Mouse (Mus musculus) v-Abl transformed pro-B cells (cell line): ENCODE results near the gene Dot1l.

Experiments
- in situ Hi-C, 2 experiments: fragments of 400-800 bp; cut with MboI; formaldehyde crosslinking; loops; one replicate each; pipeline ENCODE4 v1.15.1; 2025; ENCODE audit not compliant: unreplicated experiment in 2 of 2

Dot1l gene

DNA sequence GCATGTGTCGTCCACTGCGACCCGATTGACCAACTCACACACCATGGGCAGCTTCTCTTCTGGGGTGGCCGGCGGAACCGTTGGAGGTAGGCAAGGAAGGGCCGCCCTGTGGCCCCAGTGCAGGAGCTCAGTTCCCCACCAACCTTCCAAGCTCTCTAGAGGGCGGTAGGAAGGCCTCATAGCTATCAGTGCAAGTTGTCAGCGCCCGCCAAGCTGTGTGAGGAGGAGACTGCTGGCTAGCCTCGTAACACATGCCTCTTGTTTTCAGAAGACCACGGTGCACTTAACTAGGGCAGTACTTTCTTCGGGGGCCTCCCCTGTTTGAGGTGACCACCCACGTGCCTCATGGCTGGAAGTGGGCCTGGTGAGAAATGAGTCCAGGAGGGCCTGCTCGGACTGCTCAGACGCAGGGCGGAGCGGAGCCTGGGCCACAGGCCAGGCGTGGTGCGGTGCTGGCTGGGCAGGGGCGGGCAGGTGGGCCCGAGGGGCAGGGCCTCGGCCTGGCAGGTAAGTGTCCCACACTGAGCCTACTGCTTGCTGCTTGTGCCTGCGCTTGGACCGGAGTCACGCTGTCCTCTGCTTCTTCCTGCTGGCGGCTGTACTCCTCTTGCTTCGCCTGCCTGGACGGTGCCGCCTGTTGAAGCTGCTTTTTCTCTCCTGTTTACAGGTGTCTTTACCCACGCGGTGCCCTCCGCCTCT, 36.6 kb downstream of the Dot1l start:
- in situ Hi-C loops, result no loop called here

DNA sequence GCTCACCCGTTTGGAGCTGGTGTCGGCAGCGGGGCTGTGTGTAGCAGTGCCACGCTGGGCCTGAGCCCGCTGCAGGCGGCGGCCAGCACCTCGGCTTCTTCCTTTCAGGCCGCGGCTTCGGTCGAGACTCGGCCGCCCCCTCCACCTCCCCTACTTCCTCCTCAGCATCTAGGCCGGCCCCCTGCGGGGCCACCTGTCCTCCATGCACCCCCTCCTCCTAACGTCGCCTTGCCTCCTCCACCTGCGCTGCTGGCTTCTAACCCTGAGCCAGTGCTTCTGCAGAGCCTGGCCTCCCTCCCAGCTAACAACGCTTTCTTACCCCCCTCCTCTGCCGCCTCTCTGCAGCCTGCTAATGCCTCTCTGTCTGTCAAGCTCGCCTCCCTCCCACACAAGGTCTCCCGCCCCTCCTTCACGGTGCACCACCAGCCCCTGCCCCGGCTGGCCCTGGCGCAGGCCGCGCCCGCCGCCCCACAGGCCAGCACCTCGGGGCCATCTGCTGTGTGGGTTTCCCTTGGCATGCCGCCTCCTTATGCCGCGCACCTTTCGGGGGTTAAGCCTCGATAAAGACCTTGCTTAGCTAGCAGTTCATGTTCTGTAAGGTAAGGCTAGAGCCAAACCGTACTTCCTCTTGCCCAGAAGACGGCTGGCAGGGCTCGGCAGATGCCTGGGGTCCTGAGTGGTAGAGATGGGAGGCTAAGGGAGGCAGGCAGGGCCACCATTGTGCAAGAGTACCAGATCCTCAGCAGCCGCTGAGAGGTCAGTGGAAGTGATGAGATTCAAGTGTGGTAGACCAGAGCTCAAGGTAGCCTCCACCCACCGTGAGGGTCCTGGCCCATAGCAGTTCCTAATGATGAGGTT, 37.4 kb downstream of the Dot1l start:
- in situ Hi-C loops, result no loop called here

DNA sequence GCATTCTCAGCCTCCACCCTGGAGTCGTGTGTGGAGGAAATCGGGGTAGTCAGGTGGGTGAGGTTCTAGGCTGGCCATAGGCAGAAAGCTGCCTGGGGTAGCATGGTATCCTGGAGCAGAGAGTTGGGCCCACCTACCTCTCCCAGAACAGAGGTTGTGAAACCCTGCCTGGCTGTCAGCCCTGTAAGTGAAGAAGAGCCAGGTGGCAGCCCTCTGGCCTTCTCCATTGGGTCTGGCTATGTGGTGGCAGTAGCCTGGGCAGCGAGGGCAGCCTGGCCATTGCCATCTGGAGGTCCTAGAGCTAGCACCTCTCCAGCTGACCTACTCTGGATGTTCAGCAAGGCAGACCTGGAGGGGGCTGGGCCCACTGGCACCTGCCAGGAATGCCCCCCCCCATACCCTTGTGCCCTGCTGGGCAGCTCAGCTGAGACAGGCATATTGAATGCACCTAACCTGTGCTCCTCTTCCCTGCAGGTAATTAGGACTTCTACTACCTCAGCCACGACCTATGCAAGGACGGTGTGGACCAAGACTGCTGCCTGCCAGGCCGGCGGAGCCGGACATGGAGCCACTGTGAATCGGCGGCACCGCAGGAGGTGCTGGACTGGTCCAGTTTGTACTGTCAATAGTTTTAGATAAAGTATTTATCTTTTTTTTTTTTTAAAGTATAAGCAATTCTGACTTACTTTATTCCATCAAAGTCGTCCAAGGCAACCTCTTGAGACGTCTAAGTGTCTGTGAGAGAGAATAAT, 38.2 kb downstream of the Dot1l start:
- in situ Hi-C loops, result no loop called here

DNA sequence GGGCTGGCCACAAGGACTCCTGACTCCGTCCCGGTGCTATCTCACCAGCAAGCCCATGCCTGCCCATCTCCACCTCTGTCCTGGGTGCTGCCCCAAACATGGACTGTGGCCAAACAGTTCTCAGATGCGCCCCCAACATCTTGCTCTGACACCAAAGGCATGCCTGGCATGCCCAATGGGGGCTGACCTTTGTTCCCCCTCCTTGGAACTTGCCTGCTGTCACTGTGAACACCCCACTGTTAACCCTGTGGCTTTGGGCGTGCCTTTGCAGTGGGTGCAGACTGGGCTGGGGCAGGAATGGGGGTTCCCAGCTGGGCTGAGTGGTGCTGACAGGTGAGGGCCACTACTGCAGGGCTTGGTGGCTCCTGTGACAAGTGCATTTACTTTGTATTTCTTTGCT, 38.8 kb downstream of the Dot1l start:
- in situ Hi-C loops, result no loop called here

DNA sequence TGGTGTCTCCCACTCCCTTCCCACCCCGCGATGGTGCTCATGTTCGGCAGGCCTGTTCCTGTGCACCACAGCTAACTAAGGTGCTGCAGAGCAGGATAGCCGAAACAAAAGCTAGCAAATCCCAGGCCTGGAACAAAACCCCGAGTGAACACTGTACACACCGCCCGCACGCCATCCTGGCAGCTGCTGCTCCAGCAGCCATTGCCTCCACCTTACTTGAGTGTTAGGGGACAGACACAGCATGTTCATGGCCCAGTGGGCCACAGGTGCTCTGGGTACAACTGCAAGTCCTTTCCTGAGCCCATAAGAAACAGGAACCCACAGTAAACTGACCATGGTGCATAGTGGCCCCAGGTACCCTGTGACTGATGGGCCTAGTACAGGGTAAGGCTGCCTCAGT, 39.7 kb downstream of the Dot1l start:
- in situ Hi-C loops, result no loop called here

DNA sequence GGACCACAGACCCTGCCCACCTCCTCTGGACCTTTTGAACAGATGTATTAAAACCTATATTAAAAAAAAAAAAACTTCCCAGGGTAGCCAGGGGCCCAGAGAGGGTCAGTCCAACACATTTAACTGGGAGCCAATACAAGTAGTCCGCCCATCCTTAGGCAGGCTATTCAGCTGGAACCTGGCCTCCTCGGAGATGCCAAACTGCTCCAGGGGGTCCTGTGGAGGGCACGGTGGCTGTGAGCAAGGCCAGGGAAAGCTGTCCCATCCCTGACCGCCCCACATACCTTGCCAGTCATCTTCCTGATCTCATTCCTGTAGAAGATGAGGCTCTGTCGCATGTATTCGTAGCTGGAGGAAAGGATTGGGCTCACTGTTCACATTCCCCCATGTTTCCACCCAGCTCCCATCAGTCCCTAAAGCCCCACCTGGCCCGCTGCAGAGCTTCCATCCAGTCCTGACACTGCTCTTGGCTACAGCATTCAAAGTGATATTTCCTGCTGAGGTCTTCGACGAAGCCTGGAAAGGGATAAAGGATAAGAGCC, 41.4 kb downstream of the Dot1l start:
- in situ Hi-C loops, result no loop called here

DNA sequence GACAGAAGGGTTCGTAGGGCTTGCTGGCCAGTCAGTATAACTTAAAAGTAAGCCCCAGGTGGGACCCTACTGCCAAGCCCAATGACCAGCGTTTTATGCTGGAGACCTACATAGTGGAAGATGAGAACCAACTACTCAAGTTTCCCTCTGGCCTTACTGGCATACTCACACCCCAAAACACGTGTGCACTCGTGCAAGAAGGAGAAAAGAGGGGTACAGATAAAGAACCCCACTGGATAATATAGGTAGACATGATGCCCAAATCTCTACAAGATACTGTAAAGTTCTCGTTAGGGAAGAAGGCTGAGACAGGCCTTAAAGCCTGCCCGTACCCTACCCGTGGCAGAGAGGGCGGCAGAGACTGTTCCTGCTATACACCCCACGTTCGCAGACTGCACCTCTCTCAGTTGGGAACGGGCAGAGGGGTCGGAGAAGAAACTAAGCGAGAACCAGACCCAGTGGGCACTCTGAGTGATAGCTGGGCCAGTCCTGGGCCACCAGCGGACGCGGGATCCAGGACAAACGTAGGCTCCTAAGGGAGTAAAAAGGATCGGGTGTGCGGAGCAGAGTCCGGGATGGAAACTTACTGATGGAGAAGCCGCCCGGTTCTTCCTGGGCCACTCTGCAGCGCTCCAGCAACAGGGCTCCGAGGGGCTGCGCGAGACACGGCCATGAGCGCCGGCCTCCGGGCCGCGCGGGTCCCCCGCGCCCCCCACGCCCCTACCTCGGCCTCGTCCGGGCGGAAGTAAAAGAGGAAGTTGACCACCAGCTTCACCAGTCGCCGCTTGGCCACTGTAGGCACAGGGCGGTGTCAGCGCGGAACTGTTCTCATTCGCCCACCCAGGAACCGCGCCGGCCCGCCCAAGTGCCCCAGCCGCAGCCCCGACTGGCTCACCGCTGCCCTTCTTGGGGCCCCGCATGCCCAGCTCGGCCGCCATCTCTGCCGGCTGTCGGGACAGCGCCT, 42.5 kb downstream of the Dot1l start:
- in situ Hi-C loops, result no loop called here

DNA sequence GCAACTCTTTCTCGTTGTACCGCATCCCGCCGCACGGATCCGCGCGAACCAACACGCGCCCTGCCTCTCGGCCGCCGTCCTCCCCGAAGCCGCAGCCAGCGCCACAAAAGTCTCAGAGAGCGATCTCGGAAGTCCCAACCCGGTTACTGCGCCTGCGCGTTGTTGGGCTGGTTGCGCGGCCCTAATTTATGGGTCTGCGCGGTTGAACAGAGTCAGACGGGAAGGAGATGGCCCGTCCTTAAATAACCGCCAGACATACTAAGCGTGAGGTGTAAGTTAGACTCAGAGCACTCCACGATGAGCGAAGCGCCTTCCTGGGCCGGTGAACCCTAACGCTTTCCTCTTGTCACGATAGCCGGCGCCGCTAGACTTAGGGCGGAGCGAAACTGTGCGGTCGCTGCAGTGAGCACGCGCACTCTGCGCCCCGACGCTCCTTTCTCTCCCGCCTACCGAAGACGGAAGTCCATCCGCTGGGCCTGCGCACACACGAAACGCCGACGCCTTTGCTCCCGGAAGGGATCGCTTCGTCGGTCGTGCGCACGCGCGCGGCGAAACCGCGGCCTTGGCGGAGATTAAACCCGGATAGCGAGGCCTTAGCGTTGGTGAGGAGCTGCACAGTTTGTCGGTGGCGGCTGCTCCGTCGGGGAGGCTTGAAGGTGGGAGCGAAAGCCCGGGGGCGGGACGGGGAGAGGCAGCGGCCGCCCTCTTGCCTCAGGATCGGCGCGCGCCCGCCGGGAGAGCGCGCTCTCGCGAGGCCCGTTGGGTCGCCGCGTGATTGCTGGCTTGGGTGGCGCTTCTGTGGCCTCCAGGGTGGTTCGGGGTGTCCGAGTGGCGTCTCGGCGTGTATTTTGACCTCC, 43.4 kb downstream of the Dot1l start, which contains the start of the genes Sf3a2 and Plekhj1:
Gene Sf3a2 (plus strand): TSS at position 49 of the 857 bp plus-strand sequence.
Gene Plekhj1 (minus strand): TSS at position 477 of the 857 bp plus-strand sequence.
- in situ Hi-C loops, result no loop called here

DNA sequence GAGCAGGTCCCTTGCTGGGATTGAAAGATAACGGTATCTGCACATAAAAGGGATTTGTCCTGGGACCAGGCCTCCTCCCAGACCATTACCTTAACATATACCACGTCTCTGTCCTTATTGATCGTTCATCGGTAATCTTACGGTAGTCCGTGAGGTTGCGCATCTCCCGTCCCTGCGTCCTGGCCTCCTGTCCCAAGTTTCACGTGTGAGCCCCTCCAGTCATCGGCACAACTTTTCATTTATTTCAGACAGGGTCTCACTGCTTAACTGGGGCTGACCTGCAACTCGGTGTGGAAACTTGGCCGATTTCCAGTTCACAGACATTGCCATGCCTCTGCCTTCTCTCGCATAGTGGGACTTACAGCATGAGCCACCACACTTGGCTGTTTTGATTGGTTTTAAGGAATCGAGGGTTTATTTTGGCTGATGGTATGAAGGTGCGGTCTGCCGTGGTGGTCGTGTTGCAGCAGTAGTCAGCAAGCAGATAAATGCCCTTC, 44.1 kb downstream of the Dot1l start:
- in situ Hi-C loops, result no loop called here

DNA sequence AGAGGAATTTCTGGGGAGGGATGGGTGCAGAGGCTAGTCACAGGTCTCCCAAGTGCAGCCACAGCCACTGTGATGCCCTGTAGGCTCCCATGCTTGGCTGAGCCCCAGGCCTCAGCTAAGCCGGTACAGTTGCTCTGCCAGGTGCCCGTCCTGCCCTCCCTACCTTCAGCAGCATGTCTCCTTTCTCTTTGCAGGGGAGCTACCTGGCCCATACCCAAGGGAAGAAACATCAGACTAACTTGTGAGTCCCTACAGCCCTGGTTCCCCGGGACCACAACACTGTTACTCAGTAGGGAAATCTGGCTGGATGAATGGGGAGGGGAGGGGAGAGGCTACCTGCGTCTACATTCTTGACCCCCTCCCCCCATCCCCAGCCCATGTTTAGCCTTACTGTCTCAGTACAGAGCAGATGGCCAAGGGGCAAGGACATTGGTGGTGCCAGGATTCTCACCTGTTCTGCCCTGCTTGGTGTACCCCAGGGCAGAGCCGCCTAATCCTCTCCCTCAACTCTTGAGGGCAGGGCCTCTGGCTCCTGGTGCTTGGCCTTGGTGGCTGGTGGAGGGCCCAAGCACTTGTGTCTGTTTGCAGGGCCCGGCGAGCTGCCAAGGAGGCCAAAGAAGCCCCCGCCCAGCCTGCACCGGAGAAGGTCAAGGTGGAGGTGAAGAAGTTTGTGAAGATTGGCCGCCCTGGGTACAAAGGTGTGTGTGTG, 47.4 kb downstream of the Dot1l start:
- in situ Hi-C loops, result no loop called here

DNA sequence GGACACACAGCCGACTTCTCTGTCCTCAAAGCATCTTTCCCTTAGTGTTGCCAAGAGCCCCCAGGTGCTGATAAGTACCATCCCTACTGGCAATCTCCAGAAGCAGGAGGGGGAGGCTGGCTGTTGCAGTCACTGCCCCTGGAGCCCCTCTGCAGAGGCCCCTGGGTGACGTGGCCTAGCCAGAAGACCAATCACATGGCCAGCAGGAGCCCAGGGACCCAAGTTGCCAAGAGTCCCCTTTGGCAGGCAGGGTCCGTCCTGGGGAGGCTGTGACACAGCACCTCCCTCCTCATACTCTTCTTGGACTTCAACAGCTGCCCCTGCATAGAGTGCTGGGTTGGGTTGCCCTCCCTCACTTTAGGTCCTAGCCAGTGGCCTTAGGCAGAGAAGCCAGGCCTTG, 48.0 kb downstream of the Dot1l start:
- in situ Hi-C loops, result no loop called here

DNA sequence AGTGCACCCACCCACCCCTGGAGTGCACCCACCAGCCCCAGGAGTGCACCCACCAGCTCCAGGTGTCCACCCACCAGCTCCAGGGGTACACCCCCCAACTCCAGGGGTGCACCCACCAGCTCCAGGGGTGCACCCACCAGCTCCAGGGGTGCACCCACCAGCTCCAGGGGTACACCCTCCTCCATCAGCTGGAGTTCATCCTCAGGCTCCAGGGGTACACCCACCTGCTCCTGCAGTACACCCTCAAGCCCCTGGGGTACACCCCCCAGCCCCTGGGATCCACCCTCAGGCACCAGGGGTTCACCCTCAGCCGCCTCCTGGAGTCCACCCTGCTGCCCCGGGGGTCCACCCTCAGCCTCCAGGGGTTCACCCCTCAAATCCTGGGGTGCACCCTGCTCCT, 49.3 kb downstream of the Dot1l start:
- in situ Hi-C loops, result no loop called here

DNA sequence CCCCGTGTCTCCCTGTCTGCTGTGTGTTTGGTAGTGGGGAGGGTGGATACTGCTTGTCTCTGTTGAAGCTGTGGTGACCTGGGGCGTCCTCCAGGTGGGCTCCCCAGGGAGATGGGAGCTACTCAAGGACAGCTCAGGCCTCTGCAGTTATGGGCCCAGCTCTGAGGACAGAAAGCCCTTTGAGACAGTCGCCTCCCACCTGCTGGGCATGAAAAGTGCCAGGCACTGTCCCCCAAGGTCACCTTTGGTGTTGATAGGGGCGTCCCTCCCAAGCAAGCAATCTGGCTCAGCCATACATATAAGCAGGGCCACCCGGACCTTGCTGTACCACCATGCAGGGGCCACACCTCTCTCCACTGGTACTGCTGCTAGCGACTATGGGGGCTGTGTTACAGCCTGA, 49.9 kb downstream of the Dot1l start, which contains the start of gene Amh:
Gene Amh (plus strand): TSS at position 328 of the 400 bp plus-strand sequence.
- in situ Hi-C loops, result no loop called here

DNA sequence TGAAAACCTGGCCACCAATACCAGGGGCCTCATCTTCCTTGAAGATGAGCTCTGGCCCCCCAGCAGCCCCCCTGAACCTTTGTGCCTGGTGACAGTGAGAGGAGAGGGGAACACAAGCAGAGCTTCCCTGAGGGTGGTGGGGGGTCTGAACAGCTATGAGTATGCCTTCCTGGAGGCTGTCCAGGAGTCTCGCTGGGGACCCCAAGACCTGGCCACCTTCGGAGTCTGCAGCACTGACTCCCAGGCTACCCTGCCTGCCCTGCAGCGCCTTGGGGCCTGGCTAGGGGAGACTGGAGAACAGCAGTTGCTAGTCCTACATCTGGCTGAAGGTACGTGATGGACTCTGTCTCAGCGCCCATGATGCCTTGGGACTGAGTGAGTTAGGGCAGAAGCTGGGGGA, 50.3 kb downstream of the Dot1l start:
- in situ Hi-C loops, result no loop called here

DNA sequence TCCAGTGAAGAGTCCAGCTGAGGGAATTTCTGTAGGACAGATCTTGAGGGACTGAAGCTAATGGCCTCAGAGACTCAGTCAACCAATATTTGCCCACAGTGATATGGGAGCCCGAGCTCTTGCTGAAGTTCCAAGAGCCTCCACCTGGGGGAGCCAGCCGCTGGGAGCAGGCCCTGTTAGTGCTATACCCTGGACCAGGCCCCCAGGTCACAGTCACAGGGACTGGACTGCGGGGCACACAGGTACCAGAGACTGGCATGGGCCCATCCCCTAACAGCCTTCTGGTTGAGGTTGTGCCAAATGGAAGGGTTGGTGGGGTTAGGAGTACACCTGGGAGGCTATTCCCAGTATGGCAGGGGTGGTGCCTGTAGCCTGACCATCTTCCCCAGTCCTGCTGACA, 50.9 kb downstream of the Dot1l start:
- in situ Hi-C loops, result no loop called here

DNA sequence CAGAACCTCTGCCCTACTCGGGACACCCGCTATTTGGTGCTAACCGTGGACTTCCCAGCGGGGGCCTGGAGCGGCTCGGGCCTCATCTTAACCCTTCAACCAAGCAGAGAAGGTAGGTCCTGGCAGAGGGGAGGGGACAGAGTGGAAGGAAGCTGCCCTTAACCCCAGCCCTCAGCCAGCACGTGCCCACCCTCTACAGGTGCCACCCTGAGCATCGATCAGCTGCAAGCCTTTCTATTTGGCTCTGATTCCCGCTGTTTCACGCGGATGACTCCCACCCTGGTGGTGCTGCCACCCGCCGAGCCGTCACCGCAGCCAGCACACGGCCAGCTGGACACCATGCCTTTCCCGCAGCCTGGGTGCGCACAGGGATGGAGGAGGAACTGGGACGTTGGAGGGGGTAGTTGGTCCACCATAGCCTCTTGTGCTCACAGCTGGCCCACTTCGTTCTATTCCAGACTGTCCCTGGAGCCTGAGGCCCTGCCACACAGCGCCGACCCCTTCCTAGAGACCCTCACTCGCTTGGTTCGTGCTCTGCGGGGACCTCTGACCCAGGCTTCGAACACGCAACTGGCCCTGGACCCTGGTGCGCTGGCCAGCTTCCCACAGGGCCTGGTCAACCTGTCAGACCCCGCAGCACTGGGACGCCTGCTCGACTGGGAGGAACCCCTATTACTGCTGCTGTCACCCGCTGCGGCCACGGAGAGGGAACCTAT, 51.5 kb downstream of the Dot1l start:
- in situ Hi-C loops, result no loop called here

DNA sequence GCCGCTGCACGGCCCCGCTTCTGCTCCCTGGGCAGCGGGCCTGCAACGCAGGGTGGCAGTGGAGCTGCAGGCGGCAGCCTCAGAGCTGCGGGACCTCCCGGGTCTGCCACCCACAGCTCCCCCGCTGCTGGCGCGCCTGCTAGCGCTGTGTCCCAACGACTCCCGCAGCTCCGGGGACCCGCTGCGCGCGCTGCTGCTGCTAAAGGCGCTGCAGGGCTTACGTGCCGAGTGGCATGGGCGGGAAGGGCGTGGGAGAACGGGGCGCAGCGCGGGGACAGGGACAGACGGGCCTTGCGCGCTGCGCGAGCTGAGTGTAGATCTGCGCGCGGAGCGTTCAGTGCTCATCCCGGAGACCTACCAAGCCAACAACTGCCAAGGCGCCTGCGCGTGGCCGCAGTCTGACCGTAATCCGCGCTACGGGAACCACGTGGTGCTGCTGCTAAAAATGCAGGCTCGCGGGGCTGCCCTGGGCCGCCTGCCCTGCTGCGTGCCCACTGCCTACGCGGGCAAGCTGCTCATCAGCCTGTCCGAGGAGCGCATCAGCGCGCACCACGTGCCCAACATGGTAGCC, 52.1 kb downstream of the Dot1l start:
- in situ Hi-C loops, result no loop called here
